Mouse (Mus musculus): ENCODE data around the gene Hacd2.

DNA sequence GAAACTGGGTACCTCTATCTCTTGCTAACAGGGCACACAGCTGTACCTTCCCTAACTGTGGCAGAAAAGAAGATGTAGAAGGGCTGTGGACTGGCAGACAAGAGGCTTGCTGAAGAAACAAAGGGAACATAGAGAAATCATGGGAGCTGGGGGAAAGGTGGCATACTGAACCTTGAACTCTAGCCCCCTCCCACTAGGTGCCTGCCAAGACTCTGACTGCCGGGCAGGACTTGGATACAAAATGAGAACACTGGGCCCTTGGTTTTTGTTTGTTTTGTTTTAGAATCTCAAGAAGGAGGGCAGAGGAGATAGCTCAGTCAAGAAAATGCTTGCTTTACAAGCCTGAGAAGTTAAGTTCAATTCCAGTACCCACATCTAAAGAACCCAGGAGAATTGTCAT, 14.9 kb upstream of the Hacd2 start:
- TF ChIP-seq EP300 (IDR thresholded peaks at IDR 0.05) (no peak), CTCF (IDR thresholded peaks at IDR 0.05) (no peak)
